Mouse (Mus musculus) left cerebral cortex, postnatal 10 days (tissue): ENCODE results near the gene Plxna1. TPM values are rescaled to one million over a fixed set of nuclear protein-coding genes. Genes with fewer than 3 reads are reported as not detected.

ENCODE experiments used
- DNase-seq, 2 experiments: peaks; one replicate each; pipeline ENCODE4 v3.0.0; 2021 to 2022; ENCODE audit warnings: low spot score in 2 of 2, mixed read lengths in 1 of 2; ENCODE audit errors: extremely low spot score in 1 of 2
- intact Hi-C: fragments of 180-260 bp; cut with DNase I; formaldehyde crosslinking; loops from one replicate; pipeline ENCODE4 v1.15.1; 2025
- total RNA-seq, 2 experiments: library from RNA; stranded (reverse); gene quantifications; 2 replicates each; pipeline ENCODE4 v1.2.3; 2021

The Plxna1 gene
- total RNA-seq, 2 experiments from 2014 or later = 145 to 150 TPM

DNA sequence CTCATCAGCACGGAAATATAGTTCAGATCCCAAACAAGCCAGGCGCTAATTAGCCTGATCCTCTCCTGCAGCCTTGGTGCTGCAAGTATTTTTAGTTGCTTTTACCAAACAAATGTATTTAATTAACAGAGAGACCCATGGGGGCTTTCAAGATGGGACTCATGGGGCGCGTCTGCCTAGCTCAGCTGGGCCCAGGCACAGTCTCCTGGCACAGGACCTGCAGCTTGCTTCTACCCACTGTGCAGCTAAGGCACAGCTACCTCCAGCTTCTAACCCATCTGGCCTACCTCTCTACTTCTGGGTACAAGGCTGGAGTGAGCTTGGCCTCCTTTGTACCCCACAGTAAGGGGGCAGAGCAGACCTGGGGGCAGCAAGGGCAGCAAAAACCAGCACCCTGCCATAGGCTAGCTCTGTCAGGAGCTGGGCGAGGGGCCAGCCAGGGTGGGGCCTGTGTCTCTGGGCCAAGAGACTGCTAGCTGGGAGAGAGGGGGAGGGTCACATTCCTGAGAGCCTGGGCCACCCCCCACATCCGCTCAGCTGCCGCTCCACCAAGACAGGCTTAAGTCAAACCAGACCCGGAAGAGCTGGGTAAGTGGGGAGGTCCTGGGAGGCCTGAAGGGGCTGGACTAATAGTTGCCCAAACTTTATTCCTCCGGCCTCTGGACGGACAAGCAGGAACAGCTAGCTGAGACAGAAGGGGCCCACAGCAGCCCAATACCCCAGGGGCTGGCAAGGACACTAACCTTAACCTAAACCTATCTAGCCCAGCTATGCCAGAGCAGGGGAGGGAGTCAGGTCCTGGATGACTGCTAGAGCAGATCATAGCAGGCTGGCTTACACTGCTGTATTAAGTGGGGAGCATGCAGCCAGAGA, 17.6 kb downstream of the Plxna1 start:
- peak in 1 of 2 experiments; percentile 94 for DNase-seq
- intact Hi-C loops = no loop called here

DNA sequence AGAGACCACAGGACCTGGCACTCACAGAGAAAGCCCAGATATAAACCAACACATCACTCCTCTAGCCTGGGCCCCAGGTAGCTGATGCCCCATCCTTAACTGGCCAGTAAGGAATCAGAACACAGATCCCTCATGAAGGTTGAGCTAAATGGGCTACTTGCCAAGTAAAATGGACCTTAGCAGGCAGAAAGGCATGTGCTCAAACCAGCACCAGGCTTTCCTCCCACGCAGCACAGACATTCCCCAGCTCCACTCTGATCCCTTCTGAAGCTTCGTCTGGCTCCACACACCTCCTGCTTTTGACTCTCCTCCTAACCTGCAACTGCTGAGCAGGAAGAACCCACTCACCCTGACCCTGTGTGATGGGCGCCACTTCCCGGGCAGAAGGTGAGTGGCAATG, 20.4 kb downstream of the Plxna1 start:
- DNase-seq = no peak
- intact Hi-C loops = no loop called here

DNA sequence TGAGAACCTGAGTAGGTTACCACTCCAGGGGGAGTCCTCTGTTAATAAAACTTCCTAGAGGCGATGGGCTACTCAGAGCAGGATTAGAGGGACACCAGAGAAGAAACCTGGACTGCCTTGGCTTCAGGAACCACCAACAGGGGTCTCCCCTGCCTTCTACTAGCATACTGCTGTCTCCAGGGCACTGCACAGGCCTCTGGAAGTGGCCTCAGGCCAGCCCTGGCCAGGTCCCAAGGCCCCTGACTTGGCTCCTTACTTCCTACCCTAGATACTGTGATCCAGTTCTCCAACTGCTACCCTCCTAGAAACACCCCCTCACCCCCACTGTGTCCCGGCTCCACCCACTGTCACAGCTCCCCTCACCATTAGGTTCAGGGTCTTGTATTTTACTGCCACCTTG, 23.0 kb downstream of the Plxna1 start:
- intact Hi-C loops = no loop called here
- DNase-seq = peak; percentile 62 to 67

DNA sequence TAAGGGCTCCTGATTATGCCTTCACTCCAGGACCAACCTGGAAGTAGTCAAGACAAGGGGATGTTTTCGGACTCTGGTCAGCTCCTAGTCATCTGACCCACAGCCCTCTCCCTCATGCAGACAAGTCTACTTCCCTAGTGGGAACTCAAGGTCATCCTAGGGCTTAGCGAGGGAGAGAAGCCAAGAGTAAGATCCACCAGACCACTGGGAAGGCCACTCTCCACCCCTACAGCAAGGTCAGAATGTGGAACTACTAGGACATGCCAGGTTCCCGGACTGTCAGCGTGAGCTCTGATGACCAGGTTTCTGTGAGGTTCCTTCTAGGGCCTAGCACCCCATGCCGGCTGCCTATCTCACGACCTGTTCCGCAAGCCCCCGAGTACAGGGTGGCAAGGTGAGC, 23.7 kb downstream of the Plxna1 start:
- intact Hi-C loops = no loop called here
- no peak for DNase-seq

DNA sequence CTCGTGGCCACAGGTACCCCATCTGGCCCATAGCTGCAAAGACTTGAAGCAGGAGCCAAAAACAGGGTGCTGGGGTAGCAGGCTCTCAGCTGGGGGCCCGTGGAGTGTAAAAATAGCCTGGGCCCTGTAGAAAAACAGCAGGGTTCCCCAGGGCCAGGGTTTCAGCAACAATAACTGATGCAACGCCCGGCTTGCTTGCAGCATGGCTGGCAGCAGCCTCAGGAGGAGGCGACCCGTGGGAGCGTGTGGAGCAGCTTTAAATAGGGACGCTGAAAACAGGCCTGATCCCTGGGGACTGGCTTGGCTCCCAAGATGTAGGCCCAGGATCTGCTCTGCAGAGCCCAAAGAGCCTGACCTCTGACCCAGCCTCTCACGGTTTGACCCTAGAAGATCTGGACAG, 24.8 kb downstream of the Plxna1 start:
- peak in 1 of 2 experiments; percentile 72 for DNase-seq
- intact Hi-C loops = no loop called here

DNA sequence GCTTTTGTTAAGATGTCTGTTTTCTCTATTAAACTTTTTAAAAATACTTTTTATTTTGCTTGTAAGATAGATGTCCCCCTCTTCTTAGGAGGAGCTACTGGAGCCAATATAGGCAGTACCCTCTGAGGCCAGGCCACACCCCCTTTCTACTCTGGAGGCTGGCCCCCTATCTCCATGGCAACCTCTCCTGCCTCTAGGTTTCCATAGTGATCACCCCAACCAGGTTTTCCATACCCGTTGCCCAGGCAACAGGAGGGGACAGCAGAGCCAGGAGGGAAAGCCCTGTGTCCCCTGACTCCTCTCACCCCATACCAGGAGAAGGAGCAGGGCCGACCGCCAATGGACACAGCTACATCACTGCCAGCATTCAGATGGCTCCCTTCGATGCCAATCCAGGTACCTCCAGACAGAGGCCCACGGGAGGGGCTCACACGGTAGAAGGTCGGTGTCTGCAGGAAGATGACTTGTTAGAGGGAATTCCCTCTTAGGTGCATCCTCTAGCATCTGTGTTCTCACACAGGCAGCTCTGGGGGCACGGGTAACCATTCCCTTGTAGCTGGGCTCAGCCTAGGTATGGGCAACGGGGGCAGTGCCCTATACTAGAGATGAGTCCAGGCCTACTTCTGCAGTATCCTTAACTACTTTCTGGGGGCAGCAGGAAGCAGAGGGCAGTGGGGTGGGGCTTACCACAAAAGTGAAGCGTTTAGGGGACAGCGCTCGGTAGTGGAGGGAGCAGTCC, 28.3 kb downstream of the Plxna1 start:
- intact Hi-C loops = no loop called here
- DNase-seq = no peak

DNA sequence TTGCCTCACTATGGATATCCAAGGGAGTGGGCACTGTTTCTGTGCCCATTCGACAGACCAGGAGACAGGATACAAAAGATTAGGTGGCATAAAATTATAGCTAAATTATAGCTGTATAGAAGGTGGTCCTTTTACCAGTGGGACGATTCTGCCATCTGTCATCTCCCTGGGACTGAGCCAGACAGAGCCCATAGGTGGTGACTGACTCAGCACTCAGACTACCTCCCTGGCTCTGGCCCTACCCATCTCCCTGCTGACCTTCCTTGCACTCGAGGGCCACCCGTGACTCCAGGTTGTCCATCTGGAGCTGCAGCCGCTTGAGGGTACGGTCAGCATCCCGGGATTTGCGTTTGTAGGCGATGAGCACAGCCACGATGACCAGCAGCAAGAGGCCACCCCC, 31.5 kb downstream of the Plxna1 start:
- no peak for DNase-seq
- intact Hi-C loops = no loop called here

DNA sequence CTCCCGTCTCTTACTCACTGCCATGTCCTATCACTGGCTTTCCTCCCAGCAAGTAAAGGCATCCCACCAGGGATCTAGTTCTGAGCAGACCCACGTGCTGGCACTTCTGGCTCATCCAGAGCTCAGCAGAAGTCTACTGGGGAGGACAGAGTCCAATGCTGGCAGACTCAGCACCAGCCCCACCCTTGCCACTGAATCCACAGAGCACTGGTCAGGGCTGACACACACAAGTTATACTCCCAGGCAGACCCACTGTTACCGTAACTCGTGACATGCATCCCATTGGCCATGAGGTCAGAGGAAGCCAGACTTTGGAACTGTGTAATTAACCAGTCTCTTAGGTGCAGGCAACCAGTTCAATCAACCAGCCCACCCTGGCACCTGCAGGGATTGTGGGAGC, 33.8 kb downstream of the Plxna1 start:
- intact Hi-C loops = no loop called here
- no peak for DNase-seq

DNA sequence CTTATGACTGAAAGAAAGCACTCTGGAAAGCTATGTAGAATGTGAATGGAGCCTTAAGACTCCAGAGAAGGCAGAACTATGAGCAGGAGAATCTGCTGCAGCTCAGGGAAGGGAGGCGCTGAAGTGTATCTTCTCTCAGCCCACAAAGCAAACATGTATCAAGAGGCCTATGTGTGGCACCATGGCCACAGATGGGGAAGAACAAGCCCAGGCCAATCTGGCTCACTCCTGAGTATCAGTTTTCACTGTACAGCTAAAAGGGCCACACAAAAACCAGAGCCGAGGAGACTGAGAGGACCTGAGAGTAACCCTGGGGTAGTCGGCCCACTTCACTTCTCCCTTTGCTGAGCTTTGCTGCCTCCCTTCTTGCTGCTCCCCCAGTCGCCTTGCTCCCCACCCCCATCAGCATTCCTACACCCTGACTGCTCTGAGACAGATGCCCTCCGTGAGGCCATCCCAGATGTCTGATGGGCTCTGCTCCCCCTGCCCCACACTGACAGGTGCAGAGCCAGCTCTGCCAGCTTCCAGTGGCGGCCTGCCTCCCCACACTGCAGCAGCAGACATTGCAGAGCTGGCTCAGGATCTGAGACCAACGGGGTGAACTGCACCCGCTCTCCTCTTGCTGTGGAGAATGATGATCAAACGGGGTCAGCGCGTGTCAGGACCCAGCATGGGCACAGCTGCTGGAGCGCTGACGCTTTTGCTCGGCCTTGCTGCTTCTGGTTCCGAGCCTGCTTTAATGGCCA, 34.5 kb downstream of the Plxna1 start:
- intact Hi-C loops = no loop called here
- no peak for DNase-seq

DNA sequence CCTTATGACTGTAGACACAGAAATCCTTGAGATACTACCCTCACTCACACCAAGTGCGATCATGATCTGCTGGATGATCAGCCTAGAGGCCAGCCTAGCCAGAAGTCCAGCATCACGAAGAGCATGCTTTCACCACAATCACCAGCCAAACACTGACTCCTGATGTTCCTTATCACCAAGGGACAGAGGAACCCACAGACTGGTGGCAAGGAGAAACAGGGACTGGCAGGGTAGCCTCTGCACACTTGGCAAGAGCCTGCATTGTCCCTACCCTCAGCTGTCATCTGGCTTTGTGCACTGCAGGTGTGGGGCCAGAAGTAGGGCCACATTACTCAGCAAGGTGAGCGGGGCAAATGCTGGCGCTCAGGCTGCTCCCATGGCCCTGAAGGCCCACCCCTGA, 37.6 kb downstream of the Plxna1 start:
- DNase-seq = no peak
- intact Hi-C loops = no loop called here

DNA sequence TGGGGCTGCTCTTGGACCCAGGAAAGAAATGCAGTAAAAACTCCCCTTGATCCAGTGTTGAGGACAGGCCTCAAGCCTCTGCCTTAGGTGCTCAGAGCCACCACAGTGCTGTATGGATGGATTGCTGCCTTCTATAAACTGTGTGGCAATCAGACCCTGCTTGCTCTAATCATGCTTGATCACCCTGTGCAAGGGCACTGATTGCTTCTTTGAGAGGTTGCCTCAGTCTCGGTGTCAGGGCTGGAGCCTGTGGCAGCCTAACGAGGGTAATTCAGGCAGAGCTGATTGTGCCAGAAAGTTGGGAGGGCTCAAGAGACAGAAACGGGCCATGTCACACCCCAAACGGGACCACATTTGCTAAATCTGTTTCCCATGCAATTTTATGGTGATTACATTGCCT, 47.2 kb downstream of the Plxna1 start:
- intact Hi-C loops = no loop called here
- no peak for DNase-seq

DNA sequence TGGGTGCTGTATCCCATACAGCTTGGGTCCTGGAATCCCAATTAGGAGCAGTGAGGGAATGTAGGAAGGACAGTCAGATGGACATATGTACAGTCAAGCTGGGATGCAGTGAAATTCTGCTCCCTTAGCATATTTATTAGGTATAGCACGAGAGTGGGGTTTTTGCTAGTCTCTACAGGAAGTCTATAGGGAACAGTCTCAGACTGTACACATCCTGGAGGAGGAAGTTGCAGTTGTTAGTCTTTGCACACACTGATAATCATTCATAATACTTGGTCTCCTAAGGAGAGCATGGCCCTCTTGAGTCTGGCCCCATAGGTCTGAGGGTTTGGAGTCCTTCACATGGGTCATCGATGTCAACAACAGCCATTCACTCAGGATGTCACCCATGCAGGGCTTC, 50.9 kb downstream of the Plxna1 start:
- DNase-seq = no peak
- intact Hi-C loops = no loop called here

DNA sequence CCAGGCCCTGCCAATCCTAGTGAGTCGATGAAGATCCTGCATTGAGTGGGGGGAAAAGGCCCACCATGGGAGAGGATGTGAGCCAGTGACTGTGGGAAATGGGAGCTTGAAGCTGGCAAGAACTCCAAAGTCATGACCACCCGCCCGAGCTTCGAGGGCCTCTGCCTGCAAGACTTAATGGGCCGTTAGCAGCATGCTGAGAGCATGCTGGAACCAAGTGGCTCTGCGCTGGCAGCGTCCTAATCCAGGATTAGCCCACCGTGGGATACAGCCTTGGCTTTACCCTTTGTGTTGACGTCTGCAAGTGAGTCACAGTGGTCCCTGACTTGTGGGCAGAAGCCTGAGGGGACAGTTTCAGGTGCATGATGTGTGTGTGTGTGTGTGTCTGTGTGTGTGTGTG, 52.2 kb downstream of the Plxna1 start:
- intact Hi-C loops = no loop called here
- no peak for DNase-seq

DNA sequence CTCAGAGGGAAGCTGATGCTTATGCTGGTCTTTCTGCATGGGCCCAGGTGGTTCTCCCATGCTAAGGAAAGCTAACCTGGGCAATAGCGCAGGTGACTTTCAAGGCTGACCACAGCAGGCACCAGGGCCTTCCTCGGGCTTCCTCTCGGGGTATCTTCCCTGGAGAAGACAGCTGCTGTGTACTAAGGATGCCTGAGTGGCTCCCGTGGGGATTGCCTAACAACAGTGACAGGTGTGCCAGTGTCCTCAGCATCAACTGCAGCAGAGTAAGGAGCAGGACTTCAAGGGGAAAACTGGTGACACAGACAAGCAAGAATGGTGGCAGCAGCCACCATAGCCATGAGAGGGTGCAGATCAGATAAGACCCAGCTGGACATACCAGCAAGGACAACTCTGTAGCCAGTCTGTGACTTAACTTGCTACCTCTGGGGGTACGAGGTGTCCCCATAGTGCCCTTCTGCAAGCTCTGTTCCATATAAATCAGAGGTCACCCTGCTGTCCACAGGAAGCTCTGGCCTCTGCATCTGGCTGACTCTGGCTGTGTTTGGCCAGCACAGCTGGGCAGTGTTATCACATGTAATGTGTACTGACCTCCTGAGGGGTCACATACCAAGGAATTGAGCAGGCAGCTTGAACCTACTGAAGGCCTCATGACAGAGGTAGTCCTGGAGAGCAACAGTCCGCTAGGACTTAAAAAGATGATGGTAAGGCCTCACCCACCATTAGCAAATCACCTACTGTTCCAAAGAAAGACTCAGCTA, 54.0 kb downstream of the Plxna1 start:
- no peak for DNase-seq

DNA sequence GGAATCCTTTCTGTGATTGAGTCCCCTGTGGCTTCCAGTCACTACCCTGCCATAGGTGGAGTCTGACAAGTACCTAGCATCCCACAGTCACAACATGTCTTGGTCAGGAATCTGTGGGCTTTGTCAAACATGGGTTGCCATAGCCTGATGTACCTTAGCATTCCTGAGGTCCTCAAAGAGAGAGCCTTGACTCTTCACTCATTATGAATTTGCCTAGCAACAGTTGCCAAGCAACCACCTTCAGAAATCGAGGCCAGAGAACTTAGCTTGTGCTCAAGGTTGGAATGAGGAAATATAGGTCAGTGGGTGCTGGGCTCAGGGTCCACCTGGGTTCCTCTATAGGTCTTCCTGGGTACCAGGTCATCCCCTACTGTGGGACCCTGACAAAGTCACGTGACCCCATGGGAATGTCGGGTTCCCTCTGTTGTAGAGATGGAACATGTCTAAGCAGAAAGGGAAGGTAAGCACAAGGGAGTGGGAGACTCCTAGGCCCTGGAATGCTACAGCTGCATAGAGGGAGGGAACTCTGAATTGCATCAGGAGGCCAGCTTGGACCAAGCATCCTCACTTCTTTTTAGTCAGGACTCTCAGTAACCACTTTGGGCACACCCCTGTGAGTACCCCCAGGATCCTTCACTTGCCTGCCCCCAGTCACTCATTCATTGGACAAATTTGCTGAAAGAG, 57.9 kb downstream of the Plxna1 start:
- peak in 1 of 2 experiments; percentile 40 for DNase-seq
- intact Hi-C loops = no loop called here

More for the DNA sequence above, 54.0 kb downstream of the Plxna1 start:
- intact Hi-C loops = no loop called here

DNA sequence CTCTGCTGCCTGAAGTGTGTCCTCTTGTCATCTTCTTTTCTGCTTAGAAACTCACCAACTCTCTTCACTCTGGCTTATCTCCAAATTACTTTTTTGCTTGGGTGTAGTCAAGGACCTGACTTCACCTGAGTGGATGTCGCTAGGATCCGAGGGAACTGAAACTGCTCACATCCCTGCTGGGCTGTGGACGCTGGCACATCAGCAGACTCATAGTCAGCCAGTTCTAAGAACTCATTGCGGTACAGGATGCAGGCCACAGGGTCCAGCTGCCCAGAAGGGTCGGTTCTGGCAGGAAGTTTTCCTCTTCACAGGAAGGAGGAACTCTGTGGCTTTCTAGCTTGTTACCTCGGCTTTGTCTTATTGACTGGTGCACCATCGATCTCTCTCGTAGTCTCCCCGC, 62.6 kb downstream of the Plxna1 start:
- intact Hi-C loops = no loop called here

DNA sequence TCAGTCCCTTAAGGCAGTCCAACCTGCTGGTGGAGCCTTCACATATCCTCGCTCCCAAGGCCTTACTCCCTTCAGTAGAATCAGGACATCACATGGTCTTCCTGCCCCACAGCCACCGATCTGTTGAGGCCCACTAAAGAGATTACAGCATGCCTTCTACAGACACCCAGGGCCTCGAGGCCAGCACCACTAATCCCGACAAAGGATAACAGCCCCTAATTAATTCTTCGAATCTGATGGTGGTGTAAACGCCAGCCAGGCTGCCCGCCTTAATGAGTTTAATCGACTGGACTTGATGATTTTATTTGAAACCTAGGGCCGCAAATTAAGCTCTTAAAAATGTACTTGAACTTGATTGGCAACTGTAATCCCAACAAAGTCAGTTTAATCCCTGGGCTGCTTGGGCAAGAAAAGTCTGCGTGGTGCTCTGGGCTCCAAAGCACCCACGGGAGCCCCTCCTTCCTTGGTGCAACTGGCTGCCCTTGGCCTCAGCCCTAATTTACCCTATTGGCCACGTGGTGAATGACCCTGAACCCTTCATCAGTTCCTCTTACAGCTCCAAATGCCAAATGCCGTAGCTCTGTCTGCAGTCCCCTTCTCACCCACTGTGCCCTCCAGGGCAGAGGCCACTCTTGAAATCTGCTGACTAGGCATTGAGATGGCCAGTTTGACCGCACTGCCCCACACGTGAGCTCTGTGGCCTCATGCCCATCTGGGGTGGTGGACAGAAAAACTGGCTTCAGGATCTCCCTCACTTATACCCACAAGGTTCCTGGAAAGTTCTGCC, 65.3 kb downstream of the Plxna1 start:
- DNase-seq = no peak
- intact Hi-C loops = no loop called here

More for the DNA sequence above, 62.6 kb downstream of the Plxna1 start:
- no peak for DNase-seq
